Mouse (Mus musculus) G1E (cell line): Measurements from ENCODE around the gene Rinl.

Experiments used
- CTCF ChIP-seq: IDR thresholded peaks from 2 replicates; pipeline ENCODE4 v1.5.1; 2012; ENCODE audit warnings: low read depth, low read length, inconsistent platforms, mixed read lengths
- GATA2 ChIP-seq: IDR thresholded peaks from 2 replicates; pipeline ENCODE4 v1.6.1; 2012; ENCODE audit warnings: low read depth, low read length, inconsistent platforms, borderline replicate concordance

- TF ChIP-seq CTCF (no peak), GATA2 (no peak)
These were observed 23.6 kb upstream of the Rinl start for GRCm38 (mm10) chr7:28765211-28765610.
